Comparison of ENCODE assay signal across 9 mouse cellular contexts in genomic region chr12:112183675-112184074, GRCm38 (mm10). TPM values are rescaled to one million over a fixed set of nuclear protein-coding genes. Genes with fewer than 3 reads are reported as not detected.
A peak's percentile ranks its signal among the peaks of the same experiment; 100 is the strongest.
DNase-seq lines count a peak whose midpoint lies in the region; ATAC-seq lines count a peak whose summit lies in the region.
"Had no signal": no experiment of that assay in that cellular context is flagged by ENCODE, and none has a peak within 500 bp of the region (broad histone marks: within the 10 kb centered on the region; RNA-seq: fewer than 3 reads in every experiment).

No protein-coding gene starts in this region.

- H3K4me2 ChIP-seq in forebrain, embryonic 15.5 days (replicated peaks) = no peak overlapping the region
- no peak overlapping the region for H3K4me2 ChIP-seq in intestine, embryonic 15.5 days (replicated peaks)
- H3K4me2 ChIP-seq: liver, embryonic 13.5 days had no signal

- peaks cover 13% of the 10 kb centered on the region; the same call in 1 of the 2 replicates for H3K36me3 ChIP-seq in forebrain, embryonic 15.5 days
- no peaks in the 10 kb centered on the region for H3K36me3 ChIP-seq in intestine, embryonic 15.5 days
- H3K36me3 ChIP-seq: liver, embryonic 13.5 days had no signal

- peak overlapping the region; percentile 9 for H3K27ac ChIP-seq in forebrain, embryonic 15.5 days (replicated peaks)
- peak overlapping the region; percentile 56; the same call in 1 of the 2 replicates for H3K27ac ChIP-seq in intestine, embryonic 15.5 days
- H3K27ac ChIP-seq: liver, embryonic 13.5 days had no signal

- H3K27me3 ChIP-seq in forebrain, embryonic 15.5 days = no peaks in the 10 kb centered on the region
- no peaks in the 10 kb centered on the region for H3K27me3 ChIP-seq in intestine, embryonic 15.5 days (replicated peaks)
- H3K27me3 ChIP-seq: liver, embryonic 13.5 days had no signal

- H3K4me3 ChIP-seq in forebrain, embryonic 15.5 days = no peak overlapping the region
- no peak overlapping the region for H3K4me3 ChIP-seq in intestine, embryonic 15.5 days (replicated peaks)
- H3K4me3 ChIP-seq: liver, embryonic 13.5 days had no signal

- no peaks in the 10 kb centered on the region for H3K9me3 ChIP-seq in forebrain, embryonic 15.5 days
- H3K9me3 ChIP-seq in intestine, embryonic 15.5 days = no peaks in the 10 kb centered on the region
- H3K9me3 ChIP-seq: liver, embryonic 13.5 days had no signal

- peak; percentile 11 for DNase-seq in ovary, postnatal 14 days (ENCODE audit: low spot score)
- no peak for DNase-seq in ovary, adult 18-20 months (ENCODE audit: low spot score)
- peak; percentile 53 for DNase-seq in lung, postnatal 10 days
- DNase-seq in natural killer cell, adult 2 months (ENCODE audit: low spot score in 2 of 2) = no peak
- DNase-seq in thymus, postnatal 36 days = no peak
- DNase-seq: liver, embryonic 13.5 days had no signal

- H3K9ac ChIP-seq in forebrain, embryonic 15.5 days (replicated peaks) = no peak overlapping the region
- no peak overlapping the region for H3K9ac ChIP-seq in intestine, embryonic 15.5 days
- H3K9ac ChIP-seq: liver, embryonic 13.5 days had no signal

- H3K4me1 ChIP-seq in forebrain, embryonic 15.5 days = peaks cover 24% of the 10 kb centered on the region
- H3K4me1 ChIP-seq in intestine, embryonic 15.5 days (replicated peaks) = peaks cover 20% of the 10 kb centered on the region
- H3K4me1 ChIP-seq: liver, embryonic 13.5 days had no signal

- WGBS in forebrain, embryonic 15.5 days = 45% methylated on average over 6 of the region's 6 CpGs
- 70% methylated on average over 6 of the region's 6 CpGs for WGBS in intestine, embryonic 15.5 days

- ATAC-seq in forebrain, embryonic 15.5 days (replicated peaks) = no peak; the same call in 1 of the 2 replicates
- ATAC-seq in intestine, embryonic 15.5 days = no peak
- no peak for ATAC-seq in megakaryocyte-erythroid progenitor cell, adult 5-6 weeks (replicated peaks; ENCODE audit: low FRiP score, low TSS enrichment, poor library complexity, severe bottlenecking)

RNA-seq across cellular contexts. Expression of gene Kif26a, which starts 37.7 kb away (rescaled TPM):
- polyA plus RNA-seq in forebrain, embryonic 15.5 days (2015; fragmentation: Nextera tagmentation; extraction: Ambion mirVana) = 16.1 and 18.0 TPM in 2 replicates
- 2.9 and 3.0 TPM in 2 replicates for polyA plus RNA-seq in intestine, embryonic 15.5 days (2015; fragmentation: Nextera tagmentation; extraction: Ambion mirVana)
- total RNA-seq in megakaryocyte-erythroid progenitor cell, adult 5-6 weeks (2014; fragmentation: Nextera tagmentation) = not detected in 2 replicates
- total RNA-seq in megakaryocyte-erythroid progenitor cell, adult 5-6 weeks (2017) = not detected in 2 replicates

Comparison
In these comparisons a context has a peak if more than half of its experiments do, and no peak if none do; other contexts are left out.
1. DNase-seq: peak in ovary, postnatal 14 days (single experiment) and lung, postnatal 10 days (single experiment); none in ovary, adult 18-20 months (single experiment), natural killer cell, adult 2 months (0 of 2) and thymus, postnatal 36 days (0 of 2).